ENCODE assay signal across 16 mouse cellular contexts in the genomic region with DNA sequence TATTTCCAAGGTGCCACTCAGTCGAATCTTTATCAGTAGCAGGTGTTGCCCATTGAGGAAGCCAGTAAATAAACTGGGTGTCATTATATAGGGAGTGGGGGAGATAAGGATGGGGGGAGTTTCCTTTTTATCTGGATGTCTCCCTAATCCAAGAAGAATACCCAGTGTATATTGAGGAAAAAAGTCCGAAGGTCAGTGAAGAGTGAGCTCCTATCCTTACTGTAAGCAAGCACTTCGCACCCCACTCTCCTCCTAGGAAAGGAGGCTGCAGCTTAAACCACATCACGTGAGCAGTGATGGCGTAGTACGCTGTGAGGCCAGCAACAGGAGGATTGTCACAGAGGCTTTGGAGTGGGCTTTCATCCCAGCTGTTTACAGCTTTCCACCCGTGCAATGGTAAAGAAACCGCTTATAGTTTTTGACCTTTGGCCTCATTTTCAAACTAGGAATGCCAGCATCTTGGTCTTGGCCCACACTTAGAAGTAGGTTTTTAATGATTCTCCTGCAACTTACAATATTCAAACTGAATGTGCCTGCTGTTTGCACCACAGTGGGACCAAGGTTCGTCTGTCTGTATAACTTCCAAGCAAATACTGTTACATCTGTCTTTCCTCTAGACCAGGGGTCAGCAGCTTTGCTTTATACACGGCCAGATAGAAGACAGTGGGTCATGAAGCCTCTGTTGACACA. TPM values are rescaled to one million over a fixed set of nuclear protein-coding genes. Genes with fewer than 3 reads are reported as not detected.
"Had no signal": no experiment of that assay in that cellular context is flagged by ENCODE, and none has a peak within 500 bp of the region (broad histone marks: within the 10 kb centered on the region; RNA-seq: fewer than 3 reads in every experiment).

No protein-coding gene starts in this region.

- H3K9me3 ChIP-seq: liver, embryonic 13.5 days had no signal

- DNase-seq: layer of hippocampus, postnatal 36 days; liver, embryonic 13.5 days; lung, adult 2 months; lung, postnatal 14 days; lung, postnatal 4 days; midbrain, embryonic 14.5 days; right cerebral cortex, adult 18-20 months; right cerebral cortex, postnatal 14 days; right cerebral cortex, postnatal 4 days; thymus, postnatal 25 days had no signal

- H3K27me3 ChIP-seq: liver, embryonic 13.5 days had no signal

- H3K4me3 ChIP-seq: left cerebral cortex, adult 2 months; liver, embryonic 13.5 days had no signal

- H3K4me2 ChIP-seq: liver, embryonic 13.5 days; midbrain, embryonic 11.5 days had no signal

- H3K36me3 ChIP-seq: liver, embryonic 13.5 days had no signal

- ATAC-seq: hindbrain, postnatal 0 days; inflammation-experienced regulatory T-cells, adult 6 months had no signal

- H3K27ac ChIP-seq: hindbrain, postnatal 0 days; kidney, postnatal 0 days; left cerebral cortex, adult 2 months; liver, embryonic 13.5 days had no signal

- H3K9ac ChIP-seq: liver, embryonic 13.5 days had no signal

RNA-seq across cellular contexts. Expression of a gene that starts 23.9 kb away (rescaled TPM):
- polyA plus RNA-seq: liver, adult 2 months had no signal
